Mouse (Mus musculus) embryonic facial prominence, embryonic 12.5 days (tissue): ENCODE results near the gene Slc22a1. TPM values are rescaled to one million over a fixed set of nuclear protein-coding genes. Genes with fewer than 3 reads are reported as not detected.

Source experiments
- ATAC-seq: fragments of 200-750 bp; cut with Nextera tagmentation; 2 replicates; pipeline ENCODE4 v1.8.0; 2017; ENCODE audit not compliant: insufficient number of reproducible peaks, insufficient read depth, low FRiP score, low TSS enrichment
- H3K27ac ChIP-seq: fragments of 300-500 bp; sonication (generic); 2 replicates; pipeline ENCODE4 v1.5.1; 2016; ENCODE audit warnings: mild to moderate bottlenecking
- H3K27me3 ChIP-seq: fragments of 300-500 bp; sonication (generic); 2 replicates; pipeline ENCODE4 v1.6.1; 2016; ENCODE audit warnings: mild to moderate bottlenecking, moderate library complexity
- H3K36me3 ChIP-seq: fragments of 300-500 bp; sonication (generic); 2 replicates; pipeline ENCODE4 v1.6.1; 2016; ENCODE audit warnings: mild to moderate bottlenecking
- H3K4me1 ChIP-seq: fragments of 300-500 bp; sonication (generic); 2 replicates; pipeline ENCODE4 v1.6.1; 2016
- H3K4me2 ChIP-seq: fragments of 300-500 bp; sonication (generic); replicated peaks from 2 replicates; pipeline ENCODE4 v1.6.1; 2016; ENCODE audit warnings: mild to moderate bottlenecking, moderate library complexity
- H3K4me3 ChIP-seq: fragments of 300-500 bp; sonication (generic); 2 replicates; pipeline ENCODE4 v1.5.1; 2016; ENCODE audit warnings: mild to moderate bottlenecking
- H3K9ac ChIP-seq: fragments of 300-500 bp; sonication (generic); 2 replicates; pipeline ENCODE4 v1.6.1; 2016; ENCODE audit warnings: mild to moderate bottlenecking, moderate library complexity
- H3K9me3 ChIP-seq: fragments of 300-500 bp; sonication (generic); 2 replicates; pipeline ENCODE4 v1.6.1; 2016; ENCODE audit warnings: mild to moderate bottlenecking, moderate library complexity
- WGBS: fragments of 180-500 bp; shearing (Covaris S2); methylation state at CpG from one replicate; pipeline ENCODE4 v1.1.7; 2016; 5-methylcytosine and 5-hydroxymethylcytosine counted together
- polyA plus RNA-seq: library from polyadenylated mRNA; unstranded; fragments of >200 nt; fragmentation: Nextera tagmentation; extraction: Ambion mirVana; gene quantifications from 2 replicates; pipeline ENCODE4 v1.2.1, GENCODE M21; 2016

The Slc22a1 gene
- polyA plus RNA-seq, 1 experiment from 2014 or later = 0.08 TPM

GRCm38 (mm10) chr17:12710976-12711375 is 35.3 kb upstream of the Slc22a1 start:
- no peak overlapping the region for H3K4me3 ChIP-seq
- no peaks in the 10 kb centered on the region for H3K27me3 ChIP-seq
- ATAC-seq = no peak
- H3K36me3 ChIP-seq = peaks cover 77% of the 10 kb centered on the region
- no peaks in the 10 kb centered on the region for H3K9me3 ChIP-seq
- H3K9ac ChIP-seq = no peak overlapping the region
- no peaks in the 10 kb centered on the region; the same call in 1 of the 2 replicates for H3K4me1 ChIP-seq
- no peak overlapping the region for H3K27ac ChIP-seq
- H3K4me2 ChIP-seq = no peak overlapping the region
- WGBS = 92% methylated on average over 2 of the region's 2 CpGs

- Histone ChIP-seq H3K4me3 (no peak overlapping the region), H3K27ac (peak overlapping the region; percentile 50; the same call in 1 of the 2 replicates), H3K4me1 (no peaks in the 10 kb centered on the region; the same call in 1 of the 2 replicates), H3K36me3 (peaks cover 77% of the 10 kb centered on the region), H3K9ac (no peak overlapping the region), H3K27me3 (no peaks in the 10 kb centered on the region), H3K4me2 (no peak overlapping the region), H3K9me3 (no peaks in the 10 kb centered on the region)
- 82% methylated on average over 13 of the region's 13 CpGs for WGBS
- no peak for ATAC-seq
These were observed 34.6 kb upstream of the Slc22a1 start for GRCm38 (mm10) chr17:12710050-12710780.

GRCm38 (mm10) chr17:12708398-12708797 is 32.8 kb upstream of the Slc22a1 start:
- no peak overlapping the region for H3K4me3 ChIP-seq
- H3K36me3 ChIP-seq = peaks cover 77% of the 10 kb centered on the region
- H3K9ac ChIP-seq = no peak overlapping the region
- peaks cover 3% of the 10 kb centered on the region; the same call in 1 of the 2 replicates for H3K4me1 ChIP-seq
- H3K27me3 ChIP-seq = no peaks in the 10 kb centered on the region
- WGBS = 87% methylated on average over 3 of the region's 3 CpGs
- no peak overlapping the region for H3K4me2 ChIP-seq
- no peak overlapping the region for H3K27ac ChIP-seq
- no peak for ATAC-seq
- H3K9me3 ChIP-seq = no peaks in the 10 kb centered on the region

GRCm38 (mm10) chr17:12706590-12707049 is 31.0 kb upstream of the Slc22a1 start:
- Histone ChIP-seq H3K4me1 (peaks cover 3% of the 10 kb centered on the region; the same call in 1 of the 2 replicates), H3K9me3 (no peaks in the 10 kb centered on the region), H3K27me3 (no peaks in the 10 kb centered on the region), H3K36me3 (peaks cover 83% of the 10 kb centered on the region), H3K9ac (no peak overlapping the region), H3K4me3 (no peak overlapping the region), H3K27ac (no peak overlapping the region), H3K4me2 (no peak overlapping the region)
- 75% methylated on average over 10 of the region's 10 CpGs for WGBS
- ATAC-seq = no peak

GRCm38 (mm10) chr17:12702901-12703300 is 27.3 kb upstream of the Slc22a1 start:
- ATAC-seq = no peak
- peaks cover 95% of the 10 kb centered on the region for H3K36me3 ChIP-seq

GRCm38 (mm10) chr17:12700373-12700772 is 24.7 kb upstream of the Slc22a1 start:
- Histone ChIP-seq H3K4me1 (peaks cover 3% of the 10 kb centered on the region; the same call in 1 of the 2 replicates), H3K9ac (no peak overlapping the region), H3K27ac (no peak overlapping the region), H3K9me3 (no peaks in the 10 kb centered on the region), H3K36me3 (peaks cover 96% of the 10 kb centered on the region), H3K27me3 (no peaks in the 10 kb centered on the region), H3K4me3 (no peak overlapping the region), H3K4me2 (no peak overlapping the region)
- 96% methylated on average over 6 of the region's 6 CpGs for WGBS
- ATAC-seq = no peak

More at GRCm38 (mm10) chr17:12702901-12703300, 27.3 kb upstream of the Slc22a1 start:
- Histone ChIP-seq H3K4me1 (peaks cover 3% of the 10 kb centered on the region; the same call in 1 of the 2 replicates), H3K4me2 (no peak overlapping the region), H3K9me3 (no peaks in the 10 kb centered on the region), H3K27ac (no peak overlapping the region), H3K9ac (no peak overlapping the region), H3K27me3 (no peaks in the 10 kb centered on the region), H3K4me3 (no peak overlapping the region)
- WGBS = 87% methylated on average over 5 of the region's 5 CpGs

GRCm38 (mm10) chr17:12691899-12692298 is 16.3 kb upstream of the Slc22a1 start:
- Histone ChIP-seq H3K4me2 (no peak overlapping the region), H3K4me3 (no peak overlapping the region), H3K9me3 (no peaks in the 10 kb centered on the region), H3K9ac (no peak overlapping the region), H3K36me3 (peaks cover 87% of the 10 kb centered on the region), H3K4me1 (no peaks in the 10 kb centered on the region), H3K27ac (no peak overlapping the region), H3K27me3 (no peaks in the 10 kb centered on the region)
- no peak for ATAC-seq
- 88% methylated on average over 7 of the region's 7 CpGs for WGBS

- H3K4me2 ChIP-seq = no peak overlapping the region
- ATAC-seq = no peak
- H3K27ac ChIP-seq = no peak overlapping the region
- H3K4me3 ChIP-seq = no peak overlapping the region
- no peak overlapping the region for H3K9ac ChIP-seq
- no peaks in the 10 kb centered on the region for H3K4me1 ChIP-seq
- peaks cover 89% of the 10 kb centered on the region for H3K36me3 ChIP-seq
- H3K27me3 ChIP-seq = no peaks in the 10 kb centered on the region
- 73% methylated on average over 3 of the region's 3 CpGs for WGBS
- H3K9me3 ChIP-seq = no peaks in the 10 kb centered on the region
These were observed 13.9 kb upstream of the Slc22a1 start for GRCm38 (mm10) chr17:12689537-12689936.

- Histone ChIP-seq H3K9me3 (no peaks in the 10 kb centered on the region), H3K4me2 (no peak overlapping the region), H3K9ac (no peak overlapping the region), H3K4me3 (no peak overlapping the region), H3K4me1 (no peaks in the 10 kb centered on the region), H3K36me3 (peaks cover 89% of the 10 kb centered on the region), H3K27me3 (no peaks in the 10 kb centered on the region), H3K27ac (no peak overlapping the region)
- WGBS = 90% methylated on average over 20 of the region's 20 CpGs
- ATAC-seq = no peak
These were observed 12.9 kb upstream of the Slc22a1 start for GRCm38 (mm10) chr17:12688427-12689110.

GRCm38 (mm10) chr17:12684928-12685624 is 9.4 kb upstream of the Slc22a1 start:
- no peak overlapping the region for H3K27ac ChIP-seq
- H3K4me1 ChIP-seq = no peaks in the 10 kb centered on the region
- H3K36me3 ChIP-seq = peaks cover 68% of the 10 kb centered on the region
- no peaks in the 10 kb centered on the region for H3K9me3 ChIP-seq
- no peak overlapping the region for H3K4me2 ChIP-seq
- ATAC-seq = no peak
- no peaks in the 10 kb centered on the region for H3K27me3 ChIP-seq
- no peak overlapping the region for H3K4me3 ChIP-seq
- 81% methylated on average over 7 of the region's 7 CpGs for WGBS
- no peak overlapping the region for H3K9ac ChIP-seq

GRCm38 (mm10) chr17:12684412-12684811 is 8.8 kb upstream of the Slc22a1 start:
- no peak overlapping the region for H3K4me3 ChIP-seq
- no peak for ATAC-seq
- H3K4me2 ChIP-seq = no peak overlapping the region
- H3K27me3 ChIP-seq = no peaks in the 10 kb centered on the region
- H3K4me1 ChIP-seq = no peaks in the 10 kb centered on the region
- H3K36me3 ChIP-seq = peaks cover 66% of the 10 kb centered on the region
- no peaks in the 10 kb centered on the region for H3K9me3 ChIP-seq
- H3K9ac ChIP-seq = no peak overlapping the region
- whole genome bisulfite sequencing = 68% methylated on average over 4 of the region's 4 CpGs
- H3K27ac ChIP-seq = no peak overlapping the region
